Mouse (Mus musculus) liver (tissue): Measurements from ENCODE around the gene Dpep2nb.

Experiments
- DNase-seq: peaks from one replicate; pipeline ENCODE4 v3.0.0-alpha.2; 2020; ENCODE audit warnings: mixed read lengths

Gene Dpep2nb

DNA sequence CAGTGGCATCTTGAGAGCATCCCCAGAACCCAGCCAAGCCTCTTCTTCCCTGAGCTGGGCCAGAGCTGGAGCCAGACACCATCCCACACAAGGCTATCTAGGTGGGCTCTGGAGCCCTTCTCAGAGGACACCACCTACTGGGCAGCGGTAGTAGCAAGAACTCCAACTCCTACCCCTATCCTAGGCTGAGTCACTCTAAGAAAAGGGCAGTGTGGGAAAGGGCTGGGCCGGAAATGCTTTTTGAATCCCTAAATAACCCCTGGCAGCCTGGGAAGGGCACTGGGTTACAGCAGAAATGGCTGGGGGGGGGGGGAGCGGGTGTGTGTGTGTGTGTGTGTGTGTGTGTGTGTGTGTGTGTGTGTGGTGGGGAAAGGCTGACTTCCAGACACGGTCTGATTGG lies 48.0 kb downstream of the Dpep2nb start:
- DNase-seq = no peak

DNA sequence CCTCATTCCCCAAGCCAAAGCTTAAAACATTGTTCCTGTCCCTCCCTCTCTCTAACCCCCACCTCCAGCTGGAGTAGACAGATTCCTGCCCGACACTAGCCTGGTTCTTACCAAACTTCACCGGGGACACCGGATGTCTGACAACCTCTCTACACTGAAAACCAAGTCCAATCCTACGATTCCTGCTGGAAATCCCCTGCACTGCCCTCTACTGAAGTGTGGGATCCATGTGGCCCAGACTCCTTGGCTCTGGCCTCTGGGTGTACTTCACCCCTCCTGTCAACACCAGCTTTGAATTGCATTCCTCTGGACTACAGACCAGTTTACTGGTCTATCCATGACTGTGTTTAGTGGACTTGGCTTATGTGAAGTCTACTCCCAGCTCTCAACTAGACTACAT lies 49.2 kb downstream of the Dpep2nb start:
- DNase-seq = no peak

DNA sequence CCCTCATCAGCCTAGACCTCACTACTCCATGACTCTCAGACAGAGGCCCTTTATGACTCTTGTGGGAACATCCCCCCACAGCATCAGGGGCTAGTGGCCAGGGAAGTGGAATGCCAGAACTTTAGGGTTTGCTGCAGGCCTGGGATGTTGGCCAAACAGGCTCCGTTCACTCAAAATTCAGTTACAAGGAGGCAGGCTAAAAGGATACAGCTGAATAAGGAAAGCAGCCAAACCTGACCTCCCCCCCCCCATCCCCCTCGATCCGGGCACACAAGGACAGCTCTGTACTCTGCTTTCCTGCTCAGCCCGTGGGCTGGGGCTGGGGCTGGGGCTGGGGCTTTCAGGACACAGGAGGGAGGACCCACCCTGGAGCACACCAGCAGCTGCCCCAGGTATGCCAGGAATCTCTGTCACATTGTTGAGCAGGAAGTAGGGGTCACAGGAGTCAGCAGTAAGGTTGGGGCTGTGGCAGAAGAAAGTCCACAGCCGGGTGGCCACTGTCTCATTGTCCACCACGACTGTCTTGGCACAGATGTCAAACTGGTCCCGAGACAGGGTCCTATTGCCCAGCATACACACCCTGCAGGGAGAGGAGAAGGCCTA lies 54.6 kb downstream of the Dpep2nb start:
- DNase-seq = no peak

DNA sequence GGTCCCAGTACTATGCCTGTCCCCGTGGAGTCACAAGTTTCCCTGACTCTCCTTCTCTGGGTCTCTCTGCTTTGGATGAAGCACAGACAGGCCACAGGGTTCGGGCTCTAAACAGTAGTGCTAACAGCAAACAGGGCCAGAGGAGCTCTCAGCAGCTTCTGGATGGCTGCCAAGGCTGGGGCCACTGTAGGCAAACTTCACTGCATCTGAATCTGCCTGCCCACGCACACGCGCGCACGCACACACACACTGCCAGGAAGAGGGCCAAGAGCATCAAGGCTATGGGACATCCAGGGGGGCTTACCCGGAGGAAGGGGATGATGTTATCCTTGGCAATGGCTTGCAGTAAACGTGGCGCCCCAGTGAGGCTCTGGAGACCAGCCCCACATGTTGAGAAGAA lies 56.4 kb downstream of the Dpep2nb start:
- DNase-seq = peak; percentile 61
